Mouse (Mus musculus): ENCODE results near the gene Agps.

Gene Agps

GRCm38 (mm10) chr2:75831881-75832633 lies at the start of gene Agps:
Agps (plus strand) TSS chr2:75832177.
- DNase-seq (ENCODE audit: low read depth): peak; percentile 93

- peak; percentile 84 for DNase-seq (ENCODE audit: low read depth)
Observed at GRCm38 (mm10) chr2:75786075-75786474, 45.9 kb upstream of the Agps start.

DNA sequence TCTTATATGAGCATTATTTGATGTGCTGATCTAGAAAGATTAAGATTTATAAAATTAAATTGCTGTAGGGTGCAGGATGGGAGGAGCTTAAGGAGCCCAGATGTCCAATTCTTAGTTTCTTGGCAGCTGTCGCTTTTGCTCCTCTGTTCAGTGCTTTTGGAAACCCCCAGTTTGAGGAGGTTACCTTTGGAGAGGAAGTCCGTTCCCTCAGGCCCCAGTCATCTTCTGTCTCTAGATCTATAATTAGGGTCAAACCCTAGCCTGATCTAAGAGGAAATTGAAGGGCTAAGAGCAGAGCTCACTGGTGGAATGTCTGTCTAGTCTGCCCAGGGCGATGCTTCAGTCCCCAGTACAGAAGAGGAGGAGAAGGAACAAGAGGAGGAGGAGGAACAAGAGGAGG lies 43.5 kb upstream of the Agps start:
- no peak for DNase-seq (ENCODE audit: low read depth)

GRCm38 (mm10) chr2:75789959-75790523 lies 41.9 kb upstream of the Agps start:
- no peak for DNase-seq (ENCODE audit: low read depth)

GRCm38 (mm10) chr2:75791561-75792308 lies 40.2 kb upstream of the Agps start:
- peak; percentile 60 for DNase-seq (ENCODE audit: low read depth)

- peak; percentile 68 for DNase-seq (ENCODE audit: low read depth)
Observed at GRCm38 (mm10) chr2:75792377-75793203, 39.4 kb upstream of the Agps start.

- no peak for DNase-seq (ENCODE audit: low read depth)
Observed at GRCm38 (mm10) chr2:75796181-75796580, 35.8 kb upstream of the Agps start.

GRCm38 (mm10) chr2:75798434-75798970 lies 33.5 kb upstream of the Agps start:
- DNase-seq (ENCODE audit: low read depth): no peak

GRCm38 (mm10) chr2:75805767-75806166 lies 26.2 kb upstream of the Agps start:
- no peak for DNase-seq (ENCODE audit: low read depth)

DNA sequence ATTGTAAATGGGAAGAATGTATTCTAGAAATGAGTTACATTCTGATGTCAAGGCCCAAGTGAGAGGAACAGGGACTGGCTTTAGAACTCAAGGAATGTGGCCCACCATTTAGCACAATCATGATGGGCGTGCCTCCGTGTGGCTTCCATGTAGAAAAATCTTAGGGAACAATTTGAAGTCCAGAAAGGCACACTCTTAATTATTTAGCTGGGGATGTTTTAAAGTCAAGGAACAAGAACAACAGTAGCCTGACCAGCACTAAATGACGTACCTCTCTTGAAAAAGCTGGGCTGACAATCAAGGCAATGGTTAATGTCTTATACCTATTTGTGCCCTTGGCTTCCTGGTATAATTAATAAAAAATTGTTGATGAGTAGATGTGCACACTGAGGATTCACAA lies 25.1 kb upstream of the Agps start:
- DNase-seq (ENCODE audit: low read depth): no peak

GRCm38 (mm10) chr2:75807460-75807859 lies 24.5 kb upstream of the Agps start:
- no peak for DNase-seq (ENCODE audit: low read depth)

DNA sequence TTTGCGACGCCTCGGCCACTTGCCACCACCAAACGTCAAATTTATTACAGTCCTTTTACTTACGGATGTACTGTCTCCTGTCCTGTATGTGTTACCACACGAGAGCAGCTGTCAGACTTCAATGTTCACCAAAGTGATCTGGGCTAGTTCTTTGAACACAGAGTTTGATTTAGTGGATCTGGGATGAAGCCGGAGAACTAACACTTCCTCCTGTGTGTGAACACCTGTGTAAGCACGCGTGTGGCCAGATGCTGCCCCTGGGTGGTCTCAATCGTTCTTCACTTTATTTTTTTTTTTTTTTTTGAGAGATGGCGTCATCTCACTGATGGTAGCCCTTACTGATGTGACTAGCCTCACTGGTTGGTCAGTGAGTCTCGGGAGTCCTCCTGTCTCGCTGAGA lies 17.1 kb upstream of the Agps start:
- no peak for DNase-seq (ENCODE audit: low read depth)

DNA sequence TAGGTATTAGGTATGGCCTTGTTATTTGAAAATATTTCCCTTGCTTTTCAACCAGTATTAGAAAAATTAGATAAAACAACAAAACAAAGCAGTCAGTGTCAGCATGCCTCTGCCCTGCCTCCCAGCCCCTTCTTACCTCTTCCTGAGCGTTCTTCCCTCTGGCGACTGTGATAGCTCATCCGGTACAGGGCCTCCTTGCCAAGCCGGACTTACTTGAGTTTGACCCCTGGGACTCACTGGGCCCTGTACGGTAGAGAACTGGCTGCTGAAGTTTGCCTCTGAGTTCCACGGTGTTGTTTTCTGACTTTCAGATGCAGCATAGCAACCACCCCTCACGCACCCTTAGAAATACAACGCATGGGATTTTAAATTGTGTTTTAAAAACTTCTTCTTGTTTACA lies 16.5 kb upstream of the Agps start:
- DNase-seq (ENCODE audit: low read depth): no peak

- no peak for DNase-seq (ENCODE audit: low read depth)
Observed at GRCm38 (mm10) chr2:75816673-75817072, 15.3 kb upstream of the Agps start.

DNA sequence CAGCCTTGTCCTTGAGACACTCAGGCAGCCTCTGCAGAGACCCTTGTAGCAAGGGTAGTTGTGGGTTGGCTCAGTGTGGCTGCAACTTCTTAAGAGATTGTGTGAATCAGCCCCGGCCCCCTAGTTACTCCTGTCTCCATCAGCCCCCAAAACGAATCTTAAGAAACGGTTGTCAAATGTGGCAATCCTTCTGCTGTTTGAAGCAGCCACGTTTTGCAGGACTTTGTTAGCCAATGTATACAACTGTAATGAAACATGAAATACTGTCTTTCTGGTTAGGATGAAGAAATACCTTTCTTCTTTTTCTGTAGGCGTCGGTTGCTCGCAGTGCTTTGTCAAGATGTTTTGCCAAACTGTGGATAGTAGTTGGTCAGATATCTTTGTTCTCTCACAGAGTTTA lies 13.3 kb upstream of the Agps start:
- no peak for DNase-seq (ENCODE audit: low read depth)

DNA sequence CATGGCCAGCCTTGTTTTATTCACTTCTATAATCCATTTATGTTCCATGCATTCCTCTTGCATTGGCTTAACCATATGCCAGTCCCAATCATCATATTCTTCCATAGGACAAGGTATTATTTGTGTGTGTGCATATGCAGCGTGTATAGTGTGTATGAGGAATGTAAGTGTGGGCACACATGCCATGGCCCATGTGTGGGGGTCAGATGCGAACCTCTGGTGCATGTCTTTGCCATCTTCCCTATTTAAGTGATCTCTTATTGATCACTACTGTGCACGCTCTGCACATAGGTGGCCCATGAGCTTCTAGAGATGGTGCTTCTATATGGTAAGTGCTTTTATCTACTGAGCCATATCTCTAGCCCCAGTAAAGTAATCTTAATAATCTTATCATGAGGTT lies 12.2 kb upstream of the Agps start:
- DNase-seq (ENCODE audit: low read depth): no peak

DNA sequence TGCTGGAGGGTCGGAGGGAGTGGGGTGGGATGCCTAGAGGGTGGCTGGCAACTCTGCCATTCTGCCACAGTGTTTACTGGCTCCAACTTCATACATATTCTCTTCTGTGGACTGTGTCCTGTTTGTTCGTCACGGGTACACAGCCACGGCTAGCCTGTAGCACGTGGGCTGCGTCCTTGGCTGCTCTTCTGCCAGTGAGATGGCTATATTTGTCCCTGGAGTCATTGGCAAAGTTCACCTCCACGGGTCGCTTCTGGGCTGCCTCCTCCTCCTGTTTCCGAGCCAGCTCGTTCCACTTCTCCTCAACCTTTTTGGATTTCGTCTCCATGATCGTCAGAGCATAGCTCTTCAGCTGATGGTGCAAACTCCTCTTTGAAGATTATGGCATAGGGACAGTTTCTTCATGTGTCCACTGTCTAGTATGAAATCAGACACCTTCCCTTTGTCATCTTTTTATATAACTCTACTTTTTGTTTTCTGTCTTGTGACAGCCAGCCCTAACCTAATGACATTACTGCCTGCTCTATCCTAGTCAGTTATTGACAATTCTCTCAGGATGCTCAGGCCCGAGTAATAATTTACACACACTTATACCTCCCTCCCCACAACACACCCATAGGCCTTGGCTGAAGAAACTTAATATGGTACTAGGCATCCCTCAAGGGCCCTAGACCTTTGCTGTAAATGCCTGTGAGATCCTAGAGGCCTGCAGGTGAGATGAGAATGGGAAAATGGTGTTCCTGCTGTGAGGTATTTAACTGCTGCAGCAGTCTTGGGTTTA lies 9.8 kb upstream of the Agps start:
- no peak for DNase-seq (ENCODE audit: low read depth)

GRCm38 (mm10) chr2:75823736-75824135 lies 8.2 kb upstream of the Agps start:
- peak; percentile 60 for DNase-seq (ENCODE audit: low read depth)

DNA sequence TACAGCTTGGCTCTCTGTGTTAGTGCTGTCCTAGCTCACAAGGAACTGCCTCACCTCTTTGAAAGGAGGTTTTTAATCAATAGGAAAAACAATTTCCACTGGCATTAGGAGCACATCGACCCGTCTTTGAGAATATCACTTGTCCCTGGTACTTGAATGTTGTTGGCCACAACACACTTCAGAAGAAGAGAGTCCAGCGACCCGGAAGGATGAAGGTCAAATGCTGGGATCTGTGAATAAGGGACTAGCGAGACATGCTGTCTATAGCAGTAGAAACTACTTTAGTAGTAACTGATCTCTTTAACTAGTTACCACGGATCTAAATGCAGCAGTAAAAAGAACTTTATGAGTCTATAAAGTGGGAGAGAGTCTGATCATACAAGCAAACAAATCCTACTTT lies 7.8 kb upstream of the Agps start:
- DNase-seq (ENCODE audit: low read depth): no peak

DNA sequence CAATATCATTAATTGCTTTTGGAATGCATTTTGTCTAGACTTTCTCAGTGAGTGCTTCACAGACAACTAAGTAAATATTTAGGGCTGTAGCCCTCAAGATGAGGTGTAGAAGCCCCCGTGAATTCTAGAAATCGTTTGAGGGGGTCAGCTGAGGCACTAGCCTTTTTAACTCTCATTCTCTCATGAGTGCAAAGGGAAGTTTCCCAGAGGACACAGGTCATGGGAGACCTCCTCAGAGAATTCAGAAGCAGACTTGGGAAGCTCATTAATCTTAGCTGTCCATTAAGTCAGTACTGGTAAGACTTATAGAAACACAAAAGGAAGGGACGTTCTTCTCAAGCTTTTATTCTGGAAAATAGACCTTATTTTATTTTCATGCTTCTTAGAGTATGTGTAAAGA lies 7.1 kb upstream of the Agps start:
- no peak for DNase-seq (ENCODE audit: low read depth)

DNA sequence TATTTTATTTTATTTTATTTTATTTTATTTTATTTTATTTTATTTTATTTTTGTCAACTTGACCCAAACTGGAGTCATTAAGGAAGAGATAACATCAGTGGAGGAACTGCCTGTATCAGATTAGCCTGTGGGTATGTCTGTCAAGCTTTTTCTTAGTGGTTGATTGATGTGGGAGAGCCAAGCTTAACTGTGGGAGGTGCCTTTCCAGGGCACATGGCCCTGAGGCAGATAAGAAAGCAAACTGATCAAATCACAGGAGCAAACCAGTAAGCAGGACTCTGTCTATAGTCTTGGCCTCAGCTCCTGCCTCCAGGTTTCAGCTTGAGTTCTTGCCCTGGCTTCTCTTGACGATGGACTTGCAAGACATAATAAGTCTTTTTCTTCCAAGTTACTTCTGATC lies 6.4 kb upstream of the Agps start:
- peak; percentile 65 for DNase-seq (ENCODE audit: low read depth)
